Mouse (Mus musculus) testis, postnatal 10 days (tissue): ENCODE data around the gene Trpm3.
"Not testable (repeated sequence)": the region's sequence is repeated elsewhere in the genome, so short reads cannot be mapped to it uniquely, and the experiment has no call there.

Source experiments
- DNase-seq: peaks from one replicate; pipeline ENCODE4 v3.0.0; 2021; ENCODE audit warnings: low spot score

Gene Trpm3

GRCm38 (mm10) chr19:22848251-22848650 lies 709.4 kb downstream of the Trpm3 start:
- DNase-seq = no peak

GRCm38 (mm10) chr19:22848783-22849576 lies 710.1 kb downstream of the Trpm3 start:
- no peak for DNase-seq

- DNase-seq = not testable (repeated sequence)
These were observed 712.6 kb downstream of the Trpm3 start for GRCm38 (mm10) chr19:22851423-22851822.

GRCm38 (mm10) chr19:22859644-22860043 lies 720.8 kb downstream of the Trpm3 start:
- no peak for DNase-seq

GRCm38 (mm10) chr19:22867456-22867855 lies 728.6 kb downstream of the Trpm3 start:
- DNase-seq = no peak

- no peak for DNase-seq
These were observed 731.0 kb downstream of the Trpm3 start for GRCm38 (mm10) chr19:22869853-22870252.

- DNase-seq = no peak
These were observed 733.6 kb downstream of the Trpm3 start for GRCm38 (mm10) chr19:22872456-22872855.

- DNase-seq = no peak
These were observed 741.4 kb downstream of the Trpm3 start for GRCm38 (mm10) chr19:22880199-22880598.

GRCm38 (mm10) chr19:22882670-22883111 lies 743.8 kb downstream of the Trpm3 start:
- no peak for DNase-seq

- no peak for DNase-seq
These were observed 744.3 kb downstream of the Trpm3 start for GRCm38 (mm10) chr19:22883154-22883553.

GRCm38 (mm10) chr19:22883744-22884317 lies 745.0 kb downstream of the Trpm3 start:
- no peak for DNase-seq

- DNase-seq = no peak
These were observed 745.5 kb downstream of the Trpm3 start for GRCm38 (mm10) chr19:22884357-22884756.

- DNase-seq = no peak
These were observed 746.2 kb downstream of the Trpm3 start for GRCm38 (mm10) chr19:22885051-22885450.

GRCm38 (mm10) chr19:22901892-22902291 lies 763.0 kb downstream of the Trpm3 start:
- DNase-seq = no peak

- no peak for DNase-seq
These were observed 763.5 kb downstream of the Trpm3 start for GRCm38 (mm10) chr19:22902386-22902785.

GRCm38 (mm10) chr19:22905066-22905482 lies 766.2 kb downstream of the Trpm3 start:
- peak; percentile 60 for DNase-seq

- DNase-seq = no peak
These were observed 771.8 kb downstream of the Trpm3 start for GRCm38 (mm10) chr19:22910686-22911085.

GRCm38 (mm10) chr19:22912971-22913370 lies 774.1 kb downstream of the Trpm3 start:
- no peak for DNase-seq

GRCm38 (mm10) chr19:22915868-22916642 lies 777.2 kb downstream of the Trpm3 start:
- peak; percentile 89 for DNase-seq

GRCm38 (mm10) chr19:22916643-22917344 lies 777.9 kb downstream of the Trpm3 start:
- DNase-seq = peak; percentile 99

- DNase-seq = no peak
These were observed 778.5 kb downstream of the Trpm3 start for GRCm38 (mm10) chr19:22917345-22917735.

GRCm38 (mm10) chr19:22920949-22921348 lies 782.1 kb downstream of the Trpm3 start:
- no peak for DNase-seq
